Mouse (Mus musculus): ENCODE data around the gene Mad1l1.

GRCm38 (mm10) chr5:140007656-140008522 lies 313.5 kb downstream of the Mad1l1 start:
- TF ChIP-seq CTCF (conservative IDR thresholded peaks at IDR 0.05; ENCODE audit: insufficient read depth, insufficient read length, low read depth, low read length) (no peak), POLR2A (IDR thresholded peaks at IDR 0.05; ENCODE audit: low read depth, low read length) (no peak)

All from kidney, adult 2 months (tissue).